Mouse (Mus musculus) lung, adult 2 months (tissue): ENCODE measurements around the gene Gm20388.

Experiments
- CTCF ChIP-seq: fragments of 200-500 bp; IDR thresholded peaks from 2 replicates; pipeline ENCODE4 v1.5.1; 2011; ENCODE audit warnings: mild to moderate bottlenecking, low read length, control low read depth; ENCODE audit not compliant: insufficient read depth
- POLR2A ChIP-seq: fragments of 200-500 bp; IDR thresholded peaks from 2 replicates; pipeline ENCODE4 v1.6.1; 2011; ENCODE audit warnings: low read depth, mild to moderate bottlenecking, control low read depth, low read length, borderline replicate concordance; ENCODE audit errors: extremely low read depth

GRCm38 (mm10) chr8:121850018-121850417, 1939.4 kb downstream of the Gm20388 start:
- TF ChIP-seq POLR2A = no peak
- TF ChIP-seq CTCF = peak; percentile 92
